9 mouse cellular contexts compared by ENCODE assay signal in genomic region chr7:46181590-46181989, GRCm38 (mm10). TPM values are rescaled to one million over a fixed set of nuclear protein-coding genes. Genes with fewer than 3 reads are reported as not detected.
DNase-seq lines count a peak whose midpoint lies in the region; ATAC-seq and TF ChIP-seq lines count a peak whose summit lies in the region.
"Had no signal": no experiment of that assay in that cellular context is flagged by ENCODE, and none has a peak within 500 bp of the region (broad histone marks: within the 10 kb centered on the region; RNA-seq: fewer than 3 reads in every experiment).

No protein-coding gene starts in this region.

- peak; percentile 53; the same call in 1 of the 2 replicates for ATAC-seq in stomach, embryonic 14.5 days (ENCODE audit: insufficient number of reproducible peaks, insufficient read depth, low FRiP score, low read depth)

- peaks cover 76% of the 10 kb centered on the region for H3K27me3 ChIP-seq in heart, embryonic 10.5 days (ENCODE audit: insufficient read depth, poor library complexity, severe bottlenecking)
- peaks cover 68% of the 10 kb centered on the region for H3K27me3 ChIP-seq in midbrain, embryonic 10.5 days (ENCODE audit: low read depth, poor library complexity, severe bottlenecking)
- 0 out of 2 replicates have a peak, but pooled peaks cover 8% of the 10 kb centered on the region for H3K27me3 ChIP-seq in stomach, embryonic 14.5 days (ENCODE audit: control insufficient read depth, insufficient read depth, low read length)

- no peaks in the 10 kb centered on the region for H3K36me3 ChIP-seq in heart, embryonic 10.5 days
- no peaks in the 10 kb centered on the region for H3K36me3 ChIP-seq in midbrain, embryonic 10.5 days
- no peaks in the 10 kb centered on the region for H3K36me3 ChIP-seq in stomach, embryonic 14.5 days (ENCODE audit: control insufficient read depth, insufficient read depth, low read length)

- H3K4me3 ChIP-seq in heart, embryonic 10.5 days = no peak overlapping the region
- no peak overlapping the region for H3K4me3 ChIP-seq in layer of hippocampus, adult 2 months
- no peak overlapping the region for H3K4me3 ChIP-seq in midbrain, embryonic 10.5 days
- H3K4me3 ChIP-seq in stomach, embryonic 14.5 days (ENCODE audit: low read depth, low read length) = no peak overlapping the region

- H3K4me1 ChIP-seq in heart, embryonic 10.5 days = peaks cover 12% of the 10 kb centered on the region
- peaks cover 11% of the 10 kb centered on the region for H3K4me1 ChIP-seq in midbrain, embryonic 10.5 days
- H3K4me1 ChIP-seq in stomach, embryonic 14.5 days (ENCODE audit: control insufficient read depth, insufficient read depth, low read length) = peaks cover 4% of the 10 kb centered on the region; the same call in 1 of the 2 replicates

- peak; percentile 93 for TF ChIP-seq CTCF in layer of hippocampus, adult 2 months (conservative IDR thresholded peaks at IDR 0.05)

- H3K9me3 ChIP-seq in heart, embryonic 10.5 days = no peaks in the 10 kb centered on the region
- H3K9me3 ChIP-seq in midbrain, embryonic 10.5 days (replicated peaks) = no peaks in the 10 kb centered on the region
- H3K9me3 ChIP-seq in stomach, embryonic 14.5 days (ENCODE audit: control insufficient read depth, low read depth, low read length) = no peaks in the 10 kb centered on the region

- peak; percentile 59 to 73 for DNase-seq in heart, postnatal 10 days
- no peak for DNase-seq in heart, embryonic 10.5 days (ENCODE audit: low spot score)
- peak; percentile 34 to 47 for DNase-seq in adrenal gland, adult 18-20 months (ENCODE audit: low spot score in 2 of 2)
- DNase-seq in embryo, embryonic 10 days (ENCODE audit: low spot score) = peak; percentile 86
- peak; percentile 72 for DNase-seq in heart, postnatal 4 days
- DNase-seq in layer of hippocampus, adult 2 months (ENCODE audit: low spot score in 2 of 2) = peak in 1 of 2 experiments; percentile 63
- peak; percentile 54 for DNase-seq in midbrain, embryonic 10.5 days (ENCODE audit: low spot score)

- no peak overlapping the region for H3K9ac ChIP-seq in stomach, embryonic 14.5 days (replicated peaks; ENCODE audit: low read depth, low read length)

- intact Hi-C loops in heart, postnatal 10 days (cut with DNase I) = loop anchor here (1.0 kb wide), 1 partner anchor 85 kb away; no protein-coding TSS in a partner anchor

- H3K4me2 ChIP-seq in stomach, embryonic 14.5 days (replicated peaks; ENCODE audit: low read depth, low read length) = no peak overlapping the region

- no peak overlapping the region for H3K27ac ChIP-seq in heart, embryonic 10.5 days
- H3K27ac ChIP-seq in layer of hippocampus, adult 2 months = no peak overlapping the region
- H3K27ac ChIP-seq in midbrain, embryonic 10.5 days (replicated peaks) = no peak overlapping the region
- no peak overlapping the region for H3K27ac ChIP-seq in stomach, embryonic 14.5 days (ENCODE audit: low read length)

- WGBS in heart, embryonic 10.5 days = 3% methylated on average over 3 of the region's 3 CpGs
- WGBS in midbrain, embryonic 10.5 days = 5% methylated on average over 3 of the region's 3 CpGs
- WGBS in stomach, embryonic 14.5 days = 2% methylated on average over 3 of the region's 3 CpGs

RNA-seq across cellular contexts. Expression of gene Abcc8, which starts 1.8 kb away (rescaled TPM):
- total RNA-seq in heart, postnatal 10 days (2021) = 10 to 100 TPM; 64.1 to 72.6 TPM
- 3.9 and 4.5 TPM in 2 replicates for polyA plus RNA-seq in heart, embryonic 10.5 days (2016; fragmentation: Nextera tagmentation; extraction: Ambion mirVana)
- 1 to 10 TPM; 3.3 to 4.4 TPM for total RNA-seq in adrenal gland, adult 18-20 months (2021)
- 10 to 100 TPM; 72.8 to 79.6 TPM for total RNA-seq in heart, postnatal 4 days (2021)
- total RNA-seq in layer of hippocampus, adult 2 months (2021) = 10 to 100 TPM; 52.2 to 63.1 TPM
- 0.70 and 0.74 TPM in 2 replicates for polyA plus RNA-seq in midbrain, embryonic 10.5 days (2016; fragmentation: Nextera tagmentation; extraction: Ambion mirVana)
- polyA plus RNA-seq in stomach, embryonic 14.5 days (2014; fragmentation: Nextera tagmentation; extraction: Ambion mirVana) = 7.0 and 10.8 TPM in 2 replicates

RNA-seq across cellular contexts. Expression of gene Ush1c, which starts 56.7 kb away (rescaled TPM):
- 10 to 100 TPM; 12.2 to 12.8 TPM for total RNA-seq in heart, postnatal 10 days (2021)
- 2.0 and 3.0 TPM in 2 replicates for polyA plus RNA-seq in heart, embryonic 10.5 days (2016; fragmentation: Nextera tagmentation; extraction: Ambion mirVana)
- total RNA-seq in adrenal gland, adult 18-20 months (2021) = 1 to 10 TPM; 1.7 to 4.5 TPM
- total RNA-seq in heart, postnatal 4 days (2021) = 10 to 100 TPM; 13.1 to 14.2 TPM
- total RNA-seq in layer of hippocampus, adult 2 months (2021) = under 1 TPM; 0.23 to 0.54 TPM
- 3.7 and 4.3 TPM in 2 replicates for polyA plus RNA-seq in midbrain, embryonic 10.5 days (2016; fragmentation: Nextera tagmentation; extraction: Ambion mirVana)
- 2.5 TPM in 2 replicates for polyA plus RNA-seq in stomach, embryonic 14.5 days (2014; fragmentation: Nextera tagmentation; extraction: Ambion mirVana)

RNA-seq across cellular contexts. Expression of gene Otog, which starts 59.2 kb away (rescaled TPM):
- not detected for total RNA-seq in heart, postnatal 10 days (2021)
- not detected in 2 replicates for polyA plus RNA-seq in heart, embryonic 10.5 days (2016; fragmentation: Nextera tagmentation; extraction: Ambion mirVana)
- 1 to 10 TPM in 1 of 2 experiments, not detected in 1; 3.0 TPM for total RNA-seq in adrenal gland, adult 18-20 months (2021)
- total RNA-seq in heart, postnatal 4 days (2021) = not detected
- under 1 TPM; 0.20 to 0.25 TPM for total RNA-seq in layer of hippocampus, adult 2 months (2021)
- 0.06 TPM in 1 of 2 replicates, not detected in the other for polyA plus RNA-seq in midbrain, embryonic 10.5 days (2016; fragmentation: Nextera tagmentation; extraction: Ambion mirVana)
- polyA plus RNA-seq in stomach, embryonic 14.5 days (2014; fragmentation: Nextera tagmentation; extraction: Ambion mirVana) = 0.08 TPM in 1 of 2 replicates, not detected in the other
- polyA plus RNA-seq: liver, embryonic 16.5 days had no signal

Comparison
In these comparisons a context has a peak if more than half of its experiments do, and no peak if none do; other contexts are left out.
1. RNA of gene Abcc8, which starts 1.8 kb away (total RNA-seq): 72.8 to 79.6 TPM in heart, postnatal 4 days, 64.1 to 72.6 TPM in heart, postnatal 10 days and 52.2 to 63.1 TPM in layer of hippocampus, adult 2 months; 3.3 to 4.4 TPM in adrenal gland, adult 18-20 months; every median in the first group is over 4 times any median in the second.